Mouse (Mus musculus) CH12.LX (cell line): ENCODE measurements at regions not wholly inside any gene's neighbourhood (a gene's known extent, or its start where the extent isn't known, plus 50 kb on each side); places are given as distances from the start of the nearest gene placed in this dataset.

Source experiments
- DNase-seq: peaks from one replicate; pipeline ENCODE4 v3.0.0-alpha.2; 2013; ENCODE audit errors: extremely low read depth
- H3K27ac ChIP-seq: 2 replicates; pipeline ENCODE4 v1.5.1; 2012; ENCODE audit warnings: low read depth, mild to moderate bottlenecking, control low read depth, moderate library complexity; ENCODE audit not compliant: insufficient read depth
- H3K27me3 ChIP-seq: replicated peaks from 2 replicates; pipeline ENCODE3; 2012; ENCODE audit warnings: inconsistent platforms
- H3K36me3 ChIP-seq, 2 experiments: replicated peaks in 1 of 2; 2 replicates each; pipeline versions ENCODE3 to v1.6.1; 2012; ENCODE audit warnings: inconsistent platforms in 1 of 2, low read length in 1 of 2, mild to moderate bottlenecking in 1 of 2, mixed read lengths in 1 of 2, moderate library complexity in 1 of 2; ENCODE audit not compliant: control insufficient read depth in 1 of 2, insufficient read depth in 1 of 2
- H3K4me1 ChIP-seq, 2 experiments: 2 replicates each; pipeline ENCODE4 v1.6.1; 2012; ENCODE audit warnings: inconsistent platforms in 1 of 2, moderate library complexity in 1 of 2; ENCODE audit not compliant: insufficient read depth in 2 of 2, control insufficient read depth in 1 of 2
- H3K4me2 ChIP-seq: 2 replicates; pipeline ENCODE4 v1.6.1; 2012; ENCODE audit warnings: low read depth, mild to moderate bottlenecking, control low read depth; ENCODE audit not compliant: poor library complexity, insufficient read depth, severe bottlenecking
- H3K4me3 ChIP-seq, 3 experiments: fragments of 150-350 bp in 1 of 3; sonication (generic) in 1 of 3; replicated peaks in 1 of 3; 2 replicates each; pipeline versions ENCODE3 to v1.5.1; 2011 to 2012; ENCODE audit warnings: low read depth in 2 of 3, low read length in 2 of 3, mild to moderate bottlenecking in 2 of 3, moderate library complexity in 2 of 3, control low read depth in 1 of 3, improper control_type of control experiment in 1 of 3, inconsistent platforms in 1 of 3, mixed read lengths in 1 of 3; ENCODE audit not compliant: poor library complexity in 1 of 3
- H3K79me2 ChIP-seq: replicated peaks from 2 replicates; pipeline ENCODE4 v1.6.1; 2012; ENCODE audit warnings: mild to moderate bottlenecking, moderate library complexity; ENCODE audit not compliant: control insufficient read depth, poor library complexity, insufficient read depth, severe bottlenecking; ENCODE audit errors: extremely low read depth
- H3K9ac ChIP-seq: 2 replicates; pipeline ENCODE4 v1.6.1; 2012; ENCODE audit warnings: low read depth, mild to moderate bottlenecking, control low read depth, moderate library complexity; ENCODE audit not compliant: insufficient read depth
- H3K9me3 ChIP-seq: replicated peaks from 2 replicates; pipeline ENCODE3; 2012; ENCODE audit warnings: low read length, inconsistent platforms, mixed read lengths
- CTCF ChIP-seq, 2 experiments: IDR thresholded peaks in 1 of 2; conservative IDR thresholded peaks in 1 of 2; 2 replicates each; pipeline ENCODE4 v1.5.1; 2011 to 2012; ENCODE audit warnings: low read depth in 2 of 2, low read length in 2 of 2, improper control_type of control experiment in 1 of 2, inconsistent platforms in 1 of 2, mild to moderate bottlenecking in 1 of 2, moderate library complexity in 1 of 2
- E2F4 ChIP-seq: IDR thresholded peaks from 2 replicates; pipeline ENCODE4 v1.6.1; 2011; ENCODE audit warnings: low read depth, low read length, improper control_type of control experiment; ENCODE audit not compliant: insufficient replicate concordance
- ETS1 ChIP-seq: conservative IDR thresholded peaks from 2 replicates; pipeline ENCODE4 v1.6.1; 2012; ENCODE audit warnings: low read depth, mild to moderate bottlenecking, inconsistent platforms, low read length, improper control_type of control experiment, moderate library complexity
- IRF4 ChIP-seq: IDR thresholded peaks from 2 replicates; pipeline ENCODE4 v1.6.1; 2014; ENCODE audit warnings: low read depth, mild to moderate bottlenecking, inconsistent platforms, low read length, improper control_type of control experiment
- KAT2A ChIP-seq: IDR thresholded peaks from 2 replicates; pipeline ENCODE4 v1.6.1; 2012; ENCODE audit warnings: low read length, improper control_type of control experiment, inconsistent platforms; ENCODE audit not compliant: insufficient replicate concordance
- MAFK ChIP-seq: IDR thresholded peaks from 2 replicates; pipeline ENCODE4 v1.6.1; 2011; ENCODE audit warnings: low read length, improper control_type of control experiment; ENCODE audit not compliant: insufficient replicate concordance
- MAX ChIP-seq: IDR thresholded peaks from 2 replicates; pipeline ENCODE4 v1.6.1; 2011; ENCODE audit warnings: low read length, improper control_type of control experiment
- MAZ ChIP-seq: IDR thresholded peaks from 2 replicates; pipeline ENCODE4 v1.6.1; 2012; ENCODE audit warnings: low read depth, mild to moderate bottlenecking, inconsistent platforms, low read length, improper control_type of control experiment, moderate library complexity
- MXI1 ChIP-seq: IDR thresholded peaks from 2 replicates; pipeline ENCODE4 v1.6.1; 2011; ENCODE audit warnings: mild to moderate bottlenecking, low read depth, low read length, improper control_type of control experiment
- MYC ChIP-seq: IDR thresholded peaks from 2 replicates; pipeline ENCODE4 v1.6.1; 2011; ENCODE audit warnings: low read depth, mild to moderate bottlenecking, improper control_type of control experiment, low read length
- NRF1 ChIP-seq: IDR thresholded peaks from 2 replicates; pipeline ENCODE4 v1.6.1; 2014; ENCODE audit warnings: low read depth, mild to moderate bottlenecking, inconsistent platforms, low read length, improper control_type of control experiment, moderate library complexity
- POLR2AphosphoS2 ChIP-seq: IDR thresholded peaks from 2 replicates; pipeline ENCODE4 v1.6.1; 2011; ENCODE audit warnings: low read depth, low read length, improper control_type of control experiment
- RAD21 ChIP-seq: IDR thresholded peaks from 2 replicates; pipeline ENCODE4 v1.6.1; 2011; ENCODE audit warnings: low read depth, mild to moderate bottlenecking, low read length, improper control_type of control experiment, moderate library complexity
- SIN3A ChIP-seq: IDR thresholded peaks from 2 replicates; pipeline ENCODE4 v1.6.1; 2012; ENCODE audit warnings: low read length, improper control_type of control experiment, inconsistent platforms
- SMC3 ChIP-seq: IDR thresholded peaks from 2 replicates; pipeline ENCODE4 v1.6.1; 2011; ENCODE audit warnings: low read depth, low read length, improper control_type of control experiment
- UBTF ChIP-seq: IDR thresholded peaks from 2 replicates; pipeline ENCODE4 v1.6.1; 2012; ENCODE audit warnings: low read depth, mild to moderate bottlenecking, inconsistent platforms, low read length, improper control_type of control experiment, moderate library complexity
- USF1 ChIP-seq: IDR thresholded peaks from 2 replicates; pipeline ENCODE4 v1.6.1; 2014; ENCODE audit warnings: low read depth, mild to moderate bottlenecking, inconsistent platforms, low read length, improper control_type of control experiment
- USF2 ChIP-seq: conservative IDR thresholded peaks from 2 replicates; pipeline ENCODE4 v1.6.1; 2011; ENCODE audit warnings: low read depth, low read length, improper control_type of control experiment
- dilution Hi-C: fragments of 300-500 bp; cut with MboI; formaldehyde crosslinking; loops from 2 replicates; pipeline ENCODE4 v1.14.3; 2020; ENCODE audit warnings: low sequenced_read_pairs; ENCODE audit not compliant: extremely low pct_unique_long_range_greater_than_20kb, extremely low pct_ligation_motif_present
- in situ Hi-C: fragments of 300-500 bp; cut with MboI; formaldehyde crosslinking; loops from 3 replicates; pipeline ENCODE4 v1.14.3; 2019; ENCODE audit warnings: low sequenced_read_pairs, low pct_ligation_motif_present, low pct_unique_long_range_greater_than_20kb, mixed read lengths

DNA sequence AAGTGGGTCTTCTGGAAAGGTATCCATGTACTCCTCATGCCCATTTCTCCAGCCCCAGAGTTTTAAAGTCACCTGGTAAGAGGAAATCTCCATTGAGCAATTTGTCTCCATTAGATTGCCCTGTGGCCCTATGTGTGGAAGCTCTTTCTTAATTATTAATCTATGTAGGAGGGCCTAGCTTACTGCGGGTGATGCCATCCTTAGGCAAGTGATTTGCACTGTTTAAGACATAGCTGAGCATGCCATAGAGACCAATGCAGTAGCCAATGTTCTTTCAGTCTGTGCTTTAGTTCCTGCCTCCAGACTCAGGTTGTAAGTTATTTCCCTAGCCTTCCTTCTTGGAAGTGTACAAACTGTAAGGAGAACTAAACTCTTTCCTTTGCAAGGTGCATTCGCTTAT lies 661.0 kb downstream of the Hdgfl1 start:
- in situ Hi-C loops, result no loop called here

DNA sequence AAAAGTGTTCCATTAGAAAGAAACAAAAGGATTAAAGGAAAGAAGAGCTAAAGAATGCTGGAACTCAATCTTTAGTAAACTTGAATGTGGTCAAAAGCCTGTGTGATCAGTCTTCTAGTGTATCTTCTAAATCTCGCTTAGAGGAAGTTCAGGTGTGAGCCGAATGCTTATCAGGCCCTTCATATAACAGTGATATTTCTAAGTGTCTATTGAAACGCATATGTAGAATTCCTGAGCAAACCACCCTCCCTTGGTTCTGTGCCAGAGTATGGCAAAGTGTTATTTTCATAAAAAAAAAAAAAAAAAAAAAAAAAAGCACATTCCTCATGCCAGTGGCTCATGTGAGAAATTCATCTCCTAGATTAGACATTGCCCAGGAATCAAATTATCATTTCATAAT lies 681.2 kb downstream of the Hdgfl1 start:
- no peak overlapping the region for H3K9ac ChIP-seq
- H3K4me1 ChIP-seq, result no peaks in the 10 kb centered on the region
- in situ Hi-C loops, result no loop called here
- no peaks in the 10 kb centered on the region for H3K27me3 ChIP-seq
- TF ChIP-seq SMC3, result no peak
- TF ChIP-seq MXI1, result no peak
- TF ChIP-seq POLR2AphosphoS2, result no peak
- TF ChIP-seq MAX, result no peak
- no peak for TF ChIP-seq E2F4
- TF ChIP-seq USF1, result no peak
- no peak for TF ChIP-seq SIN3A
- TF ChIP-seq UBTF, result no peak
- no peak for TF ChIP-seq MAFK
- no peak for TF ChIP-seq KAT2A
- H3K9me3 ChIP-seq, result no peaks in the 10 kb centered on the region
- H3K36me3 ChIP-seq, result no peaks in the 10 kb centered on the region
- dilution Hi-C loops, result no loop called here
- DNase-seq, result no peak
- H3K4me2 ChIP-seq, result no peak overlapping the region
- H3K4me3 ChIP-seq, result no peak overlapping the region
- no peak overlapping the region for H3K27ac ChIP-seq
- H3K79me2 ChIP-seq, result no peaks in the 10 kb centered on the region

More for the DNA sequence above, 661.0 kb downstream of the Hdgfl1 start:
- dilution Hi-C loops, result no loop called here
- no peak for DNase-seq
- Histone ChIP-seq H3K27ac (no peak overlapping the region), H3K9ac (no peak overlapping the region), H3K9me3 (no peaks in the 10 kb centered on the region), H3K4me1 (no peaks in the 10 kb centered on the region), H3K27me3 (no peaks in the 10 kb centered on the region), H3K36me3 (no peaks in the 10 kb centered on the region), H3K79me2 (no peaks in the 10 kb centered on the region), H3K4me3 (no peak overlapping the region), H3K4me2 (no peak overlapping the region)
- TF ChIP-seq MXI1 (no peak), MYC (no peak), SIN3A (no peak), CTCF (conservative IDR thresholded peaks at IDR 0.05 in 1 of 2, IDR thresholded peaks at IDR 0.05 in 1 of 2; ENCODE audit: low read depth in 2 of 2, low read length in 2 of 2) (no peak), NRF1 (no peak), E2F4 (no peak), ETS1 (no peak), IRF4 (no peak), USF2 (no peak), MAZ (no peak), RAD21 (no peak)
